Mouse (Mus musculus) small intestine, adult 2 months (tissue): ENCODE results near the gene Smg8.

ENCODE experiments used
- CTCF ChIP-seq: fragments of 200-500 bp; IDR thresholded peaks from 2 replicates; pipeline ENCODE4 v1.5.1; 2012; ENCODE audit warnings: low read depth, mild to moderate bottlenecking, control low read depth, inconsistent platforms, low read length, moderate library complexity, mixed read lengths; ENCODE audit not compliant: insufficient replicate concordance, insufficient read length; ENCODE audit errors: extremely low read depth
- POLR2A ChIP-seq: fragments of 200-500 bp; IDR thresholded peaks from 2 replicates; pipeline ENCODE4 v1.6.1; 2012; ENCODE audit warnings: low read depth, mild to moderate bottlenecking, control low read depth, inconsistent platforms, low read length, moderate library complexity

DNA sequence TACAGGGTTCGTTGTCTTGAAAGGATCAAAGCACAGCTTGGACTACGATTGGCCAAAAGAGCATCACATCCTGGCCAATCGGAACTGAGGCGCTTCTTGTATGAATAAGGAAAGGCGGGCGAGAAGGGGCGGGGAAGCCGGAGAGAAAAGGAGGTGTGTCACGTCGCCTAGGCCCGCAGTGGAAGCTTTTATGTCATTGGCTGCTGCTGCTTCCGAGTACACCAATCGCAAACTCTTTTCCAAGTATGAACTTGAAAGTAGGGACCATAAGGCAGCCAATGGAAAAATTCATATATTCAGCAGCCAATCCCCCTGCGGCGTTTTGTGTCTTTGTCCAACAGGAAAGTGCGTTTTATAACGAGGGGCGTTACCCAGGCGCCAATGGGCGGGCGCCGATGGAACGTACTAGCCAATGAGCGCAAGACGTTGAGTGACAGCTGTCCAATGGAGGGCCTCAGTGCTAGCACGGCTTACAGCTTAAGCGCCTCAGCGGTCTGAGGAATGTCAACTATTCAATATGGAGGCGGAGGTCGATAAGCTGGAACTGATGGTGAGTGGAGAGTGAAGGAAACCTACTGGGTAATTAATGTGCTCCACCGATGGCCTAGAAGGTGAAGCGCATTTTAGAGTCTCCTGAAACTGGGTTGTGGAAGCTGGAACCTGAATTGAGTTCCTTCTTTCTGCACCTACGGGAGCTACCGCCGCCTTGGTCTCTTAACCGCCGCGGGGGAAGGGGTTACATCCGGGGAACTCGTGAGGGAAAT, 22.4 kb upstream of the Smg8 start, which contains the start of gene Ska2:
- TF ChIP-seq CTCF (no peak), POLR2A (no peak; the same call in 1 of the 2 replicates)
